Mouse (Mus musculus) embryonic fibroblast, embryonic 13.5 days (primary cell): ENCODE data around the gene Inf2.

ENCODE experiments used
- CTCF ChIP-seq: IDR thresholded peaks from 2 replicates; pipeline ENCODE4 v1.5.1; 2011; ENCODE audit warnings: mild to moderate bottlenecking, control low read depth, low read length, moderate library complexity, borderline replicate concordance; ENCODE audit not compliant: insufficient read depth
- POLR2A ChIP-seq: IDR thresholded peaks from 2 replicates; pipeline ENCODE4 v1.6.1; 2011; ENCODE audit warnings: low read depth, mild to moderate bottlenecking, control low read depth, low read length, moderate library complexity

GRCm38 (mm10) chr12:112604022-112604421 is 15.4 kb downstream of the Inf2 start:
- TF ChIP-seq CTCF (no peak), POLR2A (no peak)
